Mouse (Mus musculus) right cerebral cortex, adult 18-20 months (tissue): ENCODE results near the gene Ice2.
A peak's percentile ranks its signal among the peaks of the same experiment; 100 is the strongest.

Experiments used
- DNase-seq: peaks from one replicate; pipeline ENCODE4 v3.0.0; 2022; ENCODE audit warnings: mixed read lengths

Gene Ice2

GRCm38 (mm10) chr9:69419476-69419875, 21.8 kb downstream of the Ice2 start:
- DNase-seq, result no peak

DNA sequence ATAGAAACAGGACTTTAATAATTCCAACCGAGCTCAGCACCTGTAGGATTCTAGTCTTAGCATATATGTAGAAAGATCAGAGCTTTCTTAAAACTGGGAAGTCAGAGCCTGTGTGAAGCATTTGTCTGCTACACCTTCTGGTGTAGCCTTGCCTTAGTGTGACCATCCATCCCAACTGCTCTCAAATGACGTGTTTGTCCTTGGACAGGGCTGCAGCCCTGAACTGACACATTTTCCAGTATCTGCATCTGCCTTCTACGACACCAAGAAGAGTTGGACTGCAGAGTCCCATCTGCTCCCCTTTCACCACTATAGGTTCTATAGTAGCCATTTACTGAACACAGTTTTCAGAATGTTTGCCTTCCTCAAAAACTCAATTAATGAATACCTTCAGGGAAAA, 32.8 kb downstream of the Ice2 start:
- DNase-seq, result no peak

DNA sequence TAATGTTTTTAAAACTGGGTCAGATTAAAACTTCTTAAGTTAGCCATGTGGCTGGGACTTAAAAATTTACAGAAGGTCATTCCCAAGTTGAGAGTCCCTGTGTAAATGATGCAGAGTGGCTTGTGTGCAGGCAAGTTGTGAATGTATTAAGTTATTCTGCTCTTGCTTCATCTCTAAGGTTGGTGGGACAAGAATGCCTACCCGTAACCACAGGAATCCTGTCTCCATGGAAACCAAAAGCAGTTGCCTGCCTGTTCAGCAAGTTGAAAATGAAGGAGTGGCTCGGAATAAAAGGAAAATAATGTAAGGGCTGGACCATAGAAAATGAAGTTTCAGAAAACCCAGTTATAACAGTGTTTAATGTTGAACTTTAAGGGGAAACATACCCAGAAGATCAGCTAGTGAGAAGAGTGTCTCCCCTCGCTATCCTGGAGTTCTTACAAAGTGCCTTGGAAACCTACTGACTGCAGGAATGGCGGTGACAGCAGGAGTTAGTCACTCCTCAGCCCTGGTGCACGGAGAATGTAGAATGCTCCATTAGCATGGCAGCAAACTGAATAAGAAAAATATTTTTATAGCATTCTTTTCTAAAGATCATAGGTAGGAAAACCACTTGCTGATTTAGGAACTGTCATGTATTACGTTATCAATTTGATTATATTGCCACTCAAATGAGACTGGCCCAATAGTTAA, 34.3 kb downstream of the Ice2 start:
- no peak for DNase-seq

DNA sequence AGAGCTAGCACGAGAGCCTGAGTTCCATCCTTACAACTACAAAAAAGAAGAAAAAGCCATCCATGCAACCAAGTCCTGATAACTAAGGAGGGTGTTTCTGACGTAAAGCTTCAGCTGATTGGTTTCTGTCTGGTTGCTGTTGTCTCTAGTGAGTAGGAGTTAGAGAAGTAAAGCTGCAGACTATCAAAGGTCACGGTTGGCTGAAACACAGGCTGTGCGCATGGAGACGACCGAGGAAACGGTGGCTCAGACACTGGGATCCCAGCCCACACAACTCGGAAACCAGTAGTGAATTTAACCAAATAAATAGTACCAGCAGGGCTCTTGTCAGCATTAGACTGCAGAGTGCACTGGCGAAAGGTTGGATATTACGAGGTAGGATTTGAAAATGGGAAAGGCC, 37.5 kb downstream of the Ice2 start:
- DNase-seq, result no peak

DNA sequence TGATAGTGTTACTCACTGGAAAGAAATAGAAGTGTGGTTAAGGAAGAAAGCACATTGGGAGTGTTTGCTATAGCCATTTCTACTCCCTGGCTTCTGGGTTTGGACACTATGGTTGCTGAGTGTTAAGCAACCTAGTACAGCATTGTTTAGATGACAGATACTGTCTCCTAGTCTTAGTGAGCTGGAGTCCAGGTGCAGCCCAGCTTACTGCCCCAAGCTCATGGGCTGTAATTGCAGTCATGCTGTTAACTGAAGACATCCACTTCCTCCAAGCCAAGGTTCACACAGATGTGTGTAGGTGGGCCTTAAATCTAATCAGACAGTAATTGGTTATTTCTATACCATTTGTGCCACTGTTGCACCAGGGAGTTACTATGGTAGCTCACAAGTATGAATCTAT, 38.0 kb downstream of the Ice2 start:
- DNase-seq, result no peak

DNA sequence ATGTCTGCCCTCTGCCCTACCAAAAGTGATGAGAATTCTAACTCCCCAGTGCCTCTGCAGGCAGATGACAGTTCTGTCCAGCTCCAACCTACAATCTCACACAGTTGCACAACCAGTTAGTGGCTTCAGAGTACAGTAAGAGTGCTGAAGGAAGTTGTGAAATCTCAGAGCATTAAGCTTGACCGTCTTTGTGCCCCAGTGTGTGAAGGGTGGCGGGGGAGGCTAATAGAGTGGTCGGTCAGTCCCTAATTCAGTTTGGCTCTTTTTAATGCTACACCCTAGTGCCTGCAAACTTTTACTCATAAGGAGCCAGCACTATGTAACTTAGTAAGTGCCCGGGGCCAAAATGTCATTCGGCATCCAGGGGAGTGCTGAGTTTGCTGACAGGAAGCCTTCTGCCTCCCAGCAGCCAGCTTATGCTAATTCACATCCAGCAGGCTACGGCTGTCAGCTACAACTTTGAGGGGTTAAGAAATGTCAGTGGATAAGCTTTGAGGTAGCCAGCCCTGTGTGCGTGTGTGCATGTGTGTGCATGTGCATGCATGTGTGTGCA, 42.2 kb downstream of the Ice2 start:
- DNase-seq, result no peak

GRCm38 (mm10) chr9:69442471-69443038, 44.8 kb downstream of the Ice2 start:
- DNase-seq, result no peak

- no peak for DNase-seq
Observed at GRCm38 (mm10) chr9:69443203-69443602, 45.5 kb downstream of the Ice2 start.

GRCm38 (mm10) chr9:69448801-69449200, 51.1 kb downstream of the Ice2 start:
- no peak for DNase-seq

DNA sequence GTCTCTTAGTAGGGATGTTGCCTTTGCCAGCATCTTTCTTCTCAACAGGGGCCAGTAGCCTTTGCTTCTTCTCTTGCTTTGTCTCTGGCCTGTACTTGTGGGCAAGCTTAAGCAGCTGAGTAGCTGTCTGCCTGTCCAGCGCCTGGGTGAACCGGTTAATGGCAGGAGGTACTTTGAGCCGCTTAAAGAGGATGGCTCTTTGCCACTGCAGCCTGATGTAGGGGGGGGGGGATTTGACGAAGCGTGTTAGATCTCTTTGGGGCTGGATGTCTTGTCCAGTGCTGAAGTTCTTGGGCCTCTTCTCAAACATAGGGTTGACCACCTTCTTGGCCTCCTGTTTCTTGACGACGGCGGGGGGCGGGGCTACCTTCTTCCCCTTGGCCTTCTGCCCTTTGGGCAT, 52.9 kb downstream of the Ice2 start:
- DNase-seq, result no peak

DNA sequence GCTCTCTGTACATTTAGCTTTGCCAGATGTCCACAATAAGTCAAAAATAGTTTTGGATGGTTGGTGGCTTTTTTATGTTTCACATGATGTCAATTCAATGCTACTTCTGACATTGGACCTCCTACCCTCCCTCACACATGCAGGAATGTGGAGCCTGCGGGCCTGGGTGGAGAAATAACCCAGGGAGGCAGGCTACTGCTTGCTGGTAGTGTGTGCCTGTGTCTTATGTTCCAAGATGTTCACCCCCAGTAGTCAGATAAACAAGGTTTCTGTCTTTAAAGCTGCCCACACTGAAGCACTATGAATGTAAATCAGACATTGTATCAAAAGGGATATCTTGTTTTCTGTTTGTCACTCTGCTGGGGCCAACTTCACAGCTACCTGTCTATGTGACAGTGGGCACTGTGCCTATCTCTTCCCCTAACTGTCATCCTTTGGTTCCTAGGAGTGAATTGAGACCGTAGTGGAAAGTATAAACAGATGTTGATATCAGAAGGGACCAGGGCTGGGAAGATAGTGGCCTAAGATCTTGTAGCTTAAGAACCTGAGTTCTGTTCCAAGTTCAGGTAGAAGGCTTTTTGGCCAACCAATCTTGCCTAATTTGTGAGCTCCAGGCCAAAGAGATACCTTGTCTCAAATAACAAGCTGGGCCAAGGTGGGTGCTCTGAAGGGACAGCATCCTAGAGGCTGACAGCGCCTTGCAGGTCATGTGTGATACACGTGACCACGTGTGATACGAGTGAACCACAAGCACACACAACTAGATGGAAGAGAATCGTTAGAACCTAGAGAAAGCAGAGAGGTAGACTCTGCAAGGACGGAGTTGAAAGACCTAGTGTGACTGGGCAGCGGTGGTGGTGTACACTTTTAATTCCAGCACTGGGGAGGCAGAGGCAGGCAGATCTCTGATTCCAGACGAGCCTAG, 54.4 kb downstream of the Ice2 start:
- no peak for DNase-seq

GRCm38 (mm10) chr9:69453066-69453900, 55.6 kb downstream of the Ice2 start, which contains the start of gene Anxa2:
TSS of gene Anxa2 (plus strand) at chr9:69453620.
- DNase-seq, result peak; percentile 37

- no peak for DNase-seq
Observed at GRCm38 (mm10) chr9:69453901-69454666, 56.4 kb downstream of the Ice2 start.

DNA sequence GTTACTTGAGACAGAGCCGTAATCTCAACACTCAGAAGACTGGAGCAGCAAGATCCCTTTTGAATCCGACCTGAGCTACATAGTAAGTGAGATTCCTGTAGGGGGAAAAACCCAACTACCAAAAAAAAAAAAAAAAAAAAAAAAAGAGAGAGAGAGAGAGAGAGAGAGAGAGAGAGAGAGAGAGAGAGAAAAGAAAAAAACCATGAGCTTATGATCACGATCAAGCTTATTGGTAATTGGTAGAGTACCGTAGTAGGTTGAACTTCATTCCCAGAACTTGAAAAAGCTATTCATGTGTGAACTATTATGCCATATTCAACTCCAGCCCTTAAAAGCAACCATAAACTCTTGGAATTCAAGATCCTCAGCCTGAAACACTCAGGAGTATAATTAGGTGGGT, 57.0 kb downstream of the Ice2 start:
- no peak for DNase-seq

DNA sequence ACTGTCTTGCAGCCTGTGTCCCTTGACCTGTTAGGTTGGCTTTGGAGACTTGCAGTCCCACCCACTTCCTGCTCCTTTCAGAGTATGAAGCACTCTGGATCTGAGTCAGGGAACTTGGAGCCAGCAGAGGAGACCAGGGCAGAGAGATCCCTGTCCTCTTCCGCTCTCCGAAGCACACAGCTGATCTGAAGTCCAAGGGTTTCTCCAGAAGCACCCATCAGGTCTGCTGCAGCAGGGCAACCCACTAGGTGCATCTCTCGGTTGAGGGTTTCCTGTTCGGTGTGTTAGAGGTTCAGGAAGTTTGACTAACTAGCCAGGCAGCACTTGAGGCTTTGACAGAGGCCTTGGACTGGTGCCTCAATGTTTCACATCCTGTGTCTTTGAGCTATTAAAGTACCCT, 57.7 kb downstream of the Ice2 start:
- DNase-seq, result no peak

GRCm38 (mm10) chr9:69456406-69457075, 58.8 kb downstream of the Ice2 start:
- DNase-seq, result no peak

DNA sequence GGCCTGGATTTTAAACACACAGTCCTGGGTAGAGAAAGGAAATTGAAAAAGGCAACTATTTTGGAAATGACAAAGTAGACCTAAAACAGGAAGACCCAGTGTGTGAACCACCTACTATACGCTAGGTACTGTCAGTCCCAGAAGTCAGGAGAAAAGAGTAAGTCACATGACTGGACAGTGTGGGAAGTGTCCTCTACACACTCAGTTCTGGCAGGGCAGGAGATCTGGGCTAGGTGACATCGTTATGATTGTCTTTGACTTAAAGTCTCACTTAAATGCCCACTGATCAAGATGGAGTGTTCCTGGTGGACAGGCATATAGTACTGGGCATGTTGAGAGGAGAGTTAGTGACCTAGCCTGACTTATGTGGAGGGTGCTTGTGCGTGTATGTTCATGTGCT, 59.4 kb downstream of the Ice2 start:
- no peak for DNase-seq

GRCm38 (mm10) chr9:69457747-69458625, 60.3 kb downstream of the Ice2 start:
- DNase-seq, result no peak

DNA sequence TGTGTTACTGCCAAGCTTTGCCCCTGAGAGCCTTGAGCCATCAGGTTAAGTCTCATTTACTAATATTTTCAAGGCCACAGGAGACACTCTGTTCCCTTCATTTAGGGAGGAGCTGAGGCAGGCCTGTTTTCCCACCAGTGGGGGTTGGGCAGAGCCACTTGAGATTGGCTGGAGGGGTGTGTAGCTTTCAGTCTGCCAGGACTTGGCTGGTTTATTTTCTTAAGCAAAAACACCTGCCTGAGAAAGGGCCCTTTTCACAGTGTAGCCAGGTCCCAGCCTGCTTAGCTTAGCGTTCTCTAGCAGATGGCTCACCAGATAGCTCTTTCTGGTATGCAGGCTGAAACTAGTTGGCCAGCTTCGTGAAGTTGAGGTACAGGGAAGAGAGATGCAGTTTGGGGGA, 61.3 kb downstream of the Ice2 start:
- no peak for DNase-seq

GRCm38 (mm10) chr9:69459876-69460275, 62.2 kb downstream of the Ice2 start:
- no peak for DNase-seq
